Mouse (Mus musculus) bone marrow macrophage, adult 2 months (primary cell): ENCODE results near the gene Siah3.

Source experiments
- CTCF ChIP-seq: IDR thresholded peaks from 2 replicates; pipeline ENCODE4 v1.5.1; 2012; ENCODE audit warnings: low read depth, mild to moderate bottlenecking, low read length, moderate library complexity
- POLR2A ChIP-seq: IDR thresholded peaks from 2 replicates; pipeline ENCODE4 v1.6.1; 2012; ENCODE audit warnings: mild to moderate bottlenecking, low read depth, low read length, borderline replicate concordance

- TF ChIP-seq CTCF (no peak), POLR2A (no peak)
Observed at GRCm38 (mm10) chr14:75493555-75494194, 37.9 kb downstream of the Siah3 start.
